Mouse (Mus musculus) testis, adult 2 months (tissue): ENCODE data around the gene Kifc5b.

Experiments
- CTCF ChIP-seq: fragments of 200-500 bp; IDR thresholded peaks from 2 replicates; pipeline ENCODE4 v1.5.1; 2012; ENCODE audit warnings: low read depth, mild to moderate bottlenecking, inconsistent platforms, low read length, moderate library complexity; ENCODE audit not compliant: control insufficient read depth, insufficient read depth, insufficient replicate concordance
- POLR2A ChIP-seq: fragments of 200-500 bp; IDR thresholded peaks from 2 replicates; pipeline ENCODE4 v1.6.1; 2012; ENCODE audit warnings: low read depth, mild to moderate bottlenecking, inconsistent platforms, low read length, moderate library complexity; ENCODE audit not compliant: control insufficient read depth

DNA sequence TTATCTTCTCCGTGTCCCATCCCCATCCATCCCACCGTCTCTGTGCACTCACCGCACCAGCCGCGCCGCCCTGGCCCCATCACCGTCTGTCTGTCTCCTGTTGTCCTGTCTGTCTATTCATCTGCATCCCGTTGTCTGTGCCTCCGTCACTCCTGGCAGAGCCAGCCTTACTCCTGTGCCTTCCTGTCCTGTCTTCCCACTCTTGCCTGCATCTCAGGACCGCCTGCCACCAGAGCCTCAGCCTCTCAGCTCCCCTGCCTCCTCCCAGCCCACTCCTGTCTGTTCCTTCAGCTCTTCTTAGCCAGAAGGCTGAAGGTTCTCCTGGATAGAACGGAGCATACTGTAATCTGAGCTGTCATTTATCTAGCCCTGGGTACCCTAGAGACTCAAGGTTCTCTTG is 50.1 kb downstream of the Kifc5b start:
- TF ChIP-seq CTCF (no peak), POLR2A (no peak)
